Mouse (Mus musculus) myocyte (in vitro differentiated cells): ENCODE results near the gene Acsbg2. TPM values are rescaled to one million over a fixed set of nuclear protein-coding genes. Genes with fewer than 3 reads are reported as not detected.

Experiments
- H3K27me3 ChIP-seq: one replicate; pipeline ENCODE4 v1.6.1; 2011; ENCODE audit not compliant: control insufficient read depth, insufficient read depth, insufficient read length
- H3K36me3 ChIP-seq: one replicate; pipeline ENCODE4 v1.6.1; 2011; ENCODE audit not compliant: control insufficient read depth, insufficient read depth
- H3K4me2 ChIP-seq: one replicate; pipeline ENCODE4 v1.6.1; 2011; ENCODE audit warnings: low read depth, control low read depth
- H3K4me3 ChIP-seq: one replicate; pipeline ENCODE4 v1.5.1; 2011; ENCODE audit warnings: mild to moderate bottlenecking, control low read depth, moderate library complexity
- H3K79me2 ChIP-seq: one replicate; pipeline ENCODE4 v1.6.1; 2011; ENCODE audit not compliant: control insufficient read depth, insufficient read depth
- H3ac ChIP-seq: one replicate; pipeline ENCODE4 v1.6.1; 2011; ENCODE audit not compliant: control insufficient read depth, insufficient read length
- CEBPB ChIP-seq: IDR thresholded peaks from 2 replicates; pipeline ENCODE4 v1.6.1; 2011; ENCODE audit warnings: mild to moderate bottlenecking, moderate library complexity; ENCODE audit not compliant: poor library complexity, insufficient read depth, severe bottlenecking
- E2F4 ChIP-seq: IDR thresholded peaks from one replicate; pipeline ENCODE4 v1.6.1; 2011; ENCODE audit warnings: mild to moderate bottlenecking, control low read depth, moderate library complexity; ENCODE audit not compliant: insufficient read depth
- MAX ChIP-seq: IDR thresholded peaks from one replicate; pipeline ENCODE4 v1.6.1; 2011; ENCODE audit warnings: low read depth, mild to moderate bottlenecking, control low read depth
- MYOD1 ChIP-seq, 3 experiments: IDR thresholded peaks; one replicate each; pipeline ENCODE4 v1.6.1; 2011; ENCODE audit warnings: control low read depth in 2 of 3, low read depth in 2 of 3, mild to moderate bottlenecking in 2 of 3, moderate library complexity in 1 of 3; ENCODE audit not compliant: insufficient read length in 2 of 3, control insufficient read depth in 1 of 3
- MYOG ChIP-seq, 3 experiments: IDR thresholded peaks; one replicate each; pipeline ENCODE4 v1.6.1; 2011; ENCODE audit warnings: control low read depth in 2 of 3, low read depth in 2 of 3, mild to moderate bottlenecking in 2 of 3; ENCODE audit not compliant: insufficient read length in 2 of 3, control insufficient read depth in 1 of 3, insufficient read depth in 1 of 3
- POLR2A ChIP-seq: IDR thresholded peaks from one replicate; pipeline ENCODE4 v1.6.1; 2011; ENCODE audit warnings: low read depth, mild to moderate bottlenecking, control low read depth, moderate library complexity; ENCODE audit not compliant: insufficient read length
- POLR2AphosphoS2 ChIP-seq: IDR thresholded peaks from one replicate; pipeline ENCODE4 v1.6.1; 2011; ENCODE audit warnings: low read depth, control low read depth; ENCODE audit not compliant: insufficient read length
- REST ChIP-seq: IDR thresholded peaks from one replicate; pipeline ENCODE4 v1.6.1; 2011; ENCODE audit warnings: mild to moderate bottlenecking, control low read depth, moderate library complexity; ENCODE audit not compliant: insufficient read depth, insufficient read length
- SRF ChIP-seq: IDR thresholded peaks from one replicate; pipeline ENCODE4 v1.6.1; 2011; ENCODE audit warnings: low read depth; ENCODE audit not compliant: control insufficient read depth, insufficient read length
- TCF12 ChIP-seq: IDR thresholded peaks from one replicate; pipeline ENCODE4 v1.6.1; 2011; ENCODE audit warnings: mild to moderate bottlenecking, control low read depth; ENCODE audit not compliant: poor library complexity, insufficient read depth, severe bottlenecking
- TCF3 ChIP-seq: IDR thresholded peaks from one replicate; pipeline ENCODE4 v1.6.1; 2011; ENCODE audit warnings: low read depth, control low read depth; ENCODE audit not compliant: insufficient read length
- USF1 ChIP-seq: IDR thresholded peaks from one replicate; pipeline ENCODE4 v1.6.1; 2011; ENCODE audit warnings: low read depth, mild to moderate bottlenecking, control low read depth, moderate library complexity
- polyA plus RNA-seq: library from polyadenylated mRNA; unstranded; fragments of >200 nt; fragmentation: generic; extraction: Trizol; gene quantifications from one replicate; pipeline ENCODE4 v1.2.1, GENCODE M21; 2012; ENCODE audit warnings: missing spikeins

The Acsbg2 gene
- polyA plus RNA-seq, 1 experiment = not detected

DNA sequence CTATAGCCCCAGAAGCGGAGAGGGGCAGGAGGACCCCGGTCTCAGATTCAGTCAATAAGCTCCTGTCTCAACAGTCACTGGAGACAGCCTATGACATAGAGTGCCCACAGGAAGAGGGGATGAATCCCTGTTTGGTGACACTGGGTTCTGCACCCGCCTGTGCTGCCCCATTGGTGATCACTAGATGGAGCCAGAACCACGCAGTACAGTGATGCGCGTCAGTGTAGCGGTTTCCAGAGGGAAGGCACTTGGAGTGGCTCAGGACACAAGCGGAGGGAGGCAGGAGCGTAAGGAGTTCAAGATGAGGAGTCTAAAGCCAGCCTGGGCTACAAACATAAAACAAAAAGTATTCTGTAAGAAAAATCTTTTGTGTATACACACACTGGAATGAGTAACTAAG is 65.7 kb downstream of the Acsbg2 start:
- TF ChIP-seq TCF3 = no peak
- TF ChIP-seq E2F4 = no peak
- no peak for TF ChIP-seq TCF12
- no peak for TF ChIP-seq MAX
- TF ChIP-seq MYOD1 (IDR thresholded peaks at IDR 0.05; ENCODE audit: control insufficient read depth in 1 of 3, insufficient read length in 2 of 3, low read depth in 2 of 3) = no peak
- TF ChIP-seq USF1 = no peak
- TF ChIP-seq POLR2AphosphoS2 = no peak
- Histone ChIP-seq H3K36me3 (no peaks in the 10 kb centered on the region), H3K27me3 (no peaks in the 10 kb centered on the region), H3K79me2 (no peaks in the 10 kb centered on the region), H3K4me2 (no peak overlapping the region), H3ac (no peak overlapping the region), H3K4me3 (no peak overlapping the region)

DNA sequence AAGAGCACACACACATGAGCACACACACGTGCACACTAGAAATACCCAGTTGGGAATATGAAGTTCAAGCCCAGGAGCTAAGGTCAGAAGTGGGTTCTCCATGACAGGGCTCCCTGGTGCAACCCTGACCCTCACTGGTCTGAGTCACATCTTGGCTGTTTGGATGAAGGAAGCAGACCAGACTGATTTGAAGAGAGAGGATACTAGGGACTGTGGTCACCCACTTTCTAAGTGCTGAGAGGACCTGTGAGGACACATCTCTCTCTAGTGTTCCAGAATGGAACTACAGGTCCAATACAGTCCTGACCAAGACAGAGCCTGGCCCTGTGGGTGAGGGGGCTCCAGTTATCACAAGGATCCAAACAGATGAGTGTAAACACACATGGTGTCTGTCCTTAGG is 68.5 kb downstream of the Acsbg2 start:
- Histone ChIP-seq H3K4me3 (no peak overlapping the region), H3K4me2 (no peak overlapping the region), H3ac (no peak overlapping the region), H3K36me3 (no peaks in the 10 kb centered on the region), H3K27me3 (no peaks in the 10 kb centered on the region), H3K79me2 (no peaks in the 10 kb centered on the region)
- no peak for TF ChIP-seq MYOG (IDR thresholded peaks at IDR 0.05; ENCODE audit: control insufficient read depth in 1 of 3, insufficient read depth in 1 of 3, insufficient read length in 2 of 3, low read depth in 2 of 3)
- TF ChIP-seq USF1 = no peak
- no peak for TF ChIP-seq TCF12
- no peak for TF ChIP-seq REST
- TF ChIP-seq CEBPB = no peak
- no peak for TF ChIP-seq POLR2A

DNA sequence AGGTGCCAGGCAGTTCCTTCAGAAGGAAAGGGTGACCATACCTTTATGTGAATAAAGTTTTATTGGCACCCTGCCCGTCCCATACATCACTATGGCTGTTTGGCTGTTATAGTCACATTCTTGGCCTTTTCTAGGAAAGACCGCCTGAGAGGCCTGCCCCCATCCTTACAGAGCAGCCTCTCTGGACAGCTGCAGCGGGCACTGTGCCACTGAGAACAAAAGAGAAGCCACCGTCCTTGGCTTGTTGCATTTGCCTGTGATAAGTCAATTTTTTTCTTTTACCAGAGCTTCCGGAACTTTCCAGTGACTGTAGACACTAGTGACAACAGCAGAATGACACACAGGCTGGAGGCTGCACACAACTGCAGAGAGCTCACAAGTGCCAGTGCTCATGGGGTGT is 69.3 kb downstream of the Acsbg2 start:
- H3K79me2 ChIP-seq = no peaks in the 10 kb centered on the region
- no peak overlapping the region for H3ac ChIP-seq
- no peaks in the 10 kb centered on the region for H3K27me3 ChIP-seq
- no peak overlapping the region for H3K4me2 ChIP-seq
- no peaks in the 10 kb centered on the region for H3K36me3 ChIP-seq
- no peak overlapping the region for H3K4me3 ChIP-seq
- TF ChIP-seq MAX = no peak
- no peak for TF ChIP-seq MYOG (IDR thresholded peaks at IDR 0.05; ENCODE audit: control insufficient read depth in 1 of 3, insufficient read depth in 1 of 3, insufficient read length in 2 of 3, low read depth in 2 of 3)
- no peak for TF ChIP-seq REST
- TF ChIP-seq POLR2A = no peak
- no peak for TF ChIP-seq CEBPB
- no peak for TF ChIP-seq MYOD1 (IDR thresholded peaks at IDR 0.05; ENCODE audit: control insufficient read depth in 1 of 3, insufficient read length in 2 of 3, low read depth in 2 of 3)
- no peak for TF ChIP-seq E2F4
- TF ChIP-seq TCF12 = no peak
- TF ChIP-seq POLR2AphosphoS2 = no peak
- no peak for TF ChIP-seq TCF3
- no peak for TF ChIP-seq USF1
- no peak for TF ChIP-seq SRF

DNA sequence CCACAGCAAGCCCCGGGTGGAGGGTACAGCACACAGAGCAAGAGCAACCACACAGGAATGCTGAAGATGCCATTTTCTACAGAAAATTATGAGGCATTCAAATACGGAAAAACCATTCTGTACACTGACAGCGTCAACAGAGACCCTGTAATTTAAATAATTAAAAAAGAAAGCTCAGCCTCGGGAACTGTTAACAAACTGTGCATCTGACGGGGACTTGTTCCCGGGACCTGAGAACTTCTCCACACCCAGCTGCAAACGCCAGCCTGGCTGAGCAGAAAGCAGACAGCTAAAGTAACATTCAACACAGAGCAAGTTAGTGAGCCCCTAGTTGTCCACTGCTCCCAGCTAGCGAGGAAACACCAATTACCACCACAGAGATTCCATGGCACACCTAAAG is 72.2 kb downstream of the Acsbg2 start:
- H3ac ChIP-seq = no peak overlapping the region
- no peak for TF ChIP-seq MYOD1 (IDR thresholded peaks at IDR 0.05; ENCODE audit: control insufficient read depth in 1 of 3, insufficient read length in 2 of 3, low read depth in 2 of 3)
- no peak for TF ChIP-seq USF1
- TF ChIP-seq POLR2AphosphoS2 = no peak
- no peak for TF ChIP-seq CEBPB
- no peak for TF ChIP-seq SRF
- TF ChIP-seq POLR2A = no peak
- TF ChIP-seq TCF12 = no peak
- no peak for TF ChIP-seq MYOG (IDR thresholded peaks at IDR 0.05; ENCODE audit: control insufficient read depth in 1 of 3, insufficient read depth in 1 of 3, insufficient read length in 2 of 3, low read depth in 2 of 3)
- TF ChIP-seq MAX = no peak
- no peak for TF ChIP-seq TCF3
- no peak for TF ChIP-seq REST
- H3K36me3 ChIP-seq = no peaks in the 10 kb centered on the region
- no peaks in the 10 kb centered on the region for H3K79me2 ChIP-seq
- no peaks in the 10 kb centered on the region for H3K27me3 ChIP-seq
- no peak overlapping the region for H3K4me3 ChIP-seq
- no peak overlapping the region for H3K4me2 ChIP-seq

DNA sequence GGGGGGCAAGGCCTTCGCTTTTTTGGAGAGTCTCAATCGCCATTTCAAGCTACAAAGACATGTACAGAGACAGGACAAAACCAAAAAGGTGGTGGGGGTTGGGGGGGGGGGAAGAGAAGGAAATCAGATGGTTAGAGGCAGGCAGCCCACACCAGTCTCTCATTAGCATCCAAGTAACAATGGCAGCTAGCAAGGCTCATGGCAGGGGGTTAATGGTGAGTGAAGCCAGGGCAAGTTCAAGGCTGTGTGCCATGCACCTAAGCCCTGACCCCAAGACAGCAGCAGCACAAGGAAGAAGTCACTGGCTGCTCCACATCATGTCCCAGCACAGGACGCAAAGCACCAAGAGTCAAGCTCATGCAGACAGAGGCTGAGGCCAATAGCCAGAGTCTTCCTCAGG is 75.0 kb downstream of the Acsbg2 start:
- Histone ChIP-seq H3K36me3 (no peaks in the 10 kb centered on the region), H3K27me3 (no peaks in the 10 kb centered on the region), H3K4me2 (no peak overlapping the region), H3K79me2 (no peaks in the 10 kb centered on the region), H3K4me3 (no peak overlapping the region), H3ac (no peak overlapping the region)
- TF ChIP-seq POLR2AphosphoS2 (no peak), MYOG (IDR thresholded peaks at IDR 0.05; ENCODE audit: control insufficient read depth in 1 of 3, insufficient read depth in 1 of 3, insufficient read length in 2 of 3, low read depth in 2 of 3) (no peak), CEBPB (no peak), SRF (no peak), POLR2A (no peak), TCF12 (no peak), TCF3 (no peak), USF1 (no peak), MAX (no peak), REST (no peak), E2F4 (no peak), MYOD1 (IDR thresholded peaks at IDR 0.05; ENCODE audit: control insufficient read depth in 1 of 3, insufficient read length in 2 of 3, low read depth in 2 of 3) (no peak)
